Mouse (Mus musculus) cerebellum, adult 8-10 months (tissue): ENCODE data around the gene Cdc42ep4.

Source experiments
- DNase-seq: peaks from one replicate; pipeline ENCODE4 v3.0.0; 2022

The Cdc42ep4 gene

GRCm38 (mm10) chr11:113751484-113752084 is at the start of gene Cdc42ep4:
Gene Cdc42ep4 (minus strand): TSS chr11:113751881.
- DNase-seq: peak; percentile 39

GRCm38 (mm10) chr11:113800026-113800425 is 48.3 kb upstream of the Cdc42ep4 start:
- DNase-seq: no peak

GRCm38 (mm10) chr11:113799041-113799447 is 47.4 kb upstream of the Cdc42ep4 start:
- DNase-seq: no peak

GRCm38 (mm10) chr11:113798011-113798410 is 46.3 kb upstream of the Cdc42ep4 start:
- peak; percentile 93 for DNase-seq

GRCm38 (mm10) chr11:113797014-113797983 is 45.6 kb upstream of the Cdc42ep4 start:
- DNase-seq: peak; percentile 34

GRCm38 (mm10) chr11:113795846-113796245 is 44.2 kb upstream of the Cdc42ep4 start:
- DNase-seq: no peak

- no peak for DNase-seq
Measured at GRCm38 (mm10) chr11:113791357-113792215, 39.9 kb upstream of the Cdc42ep4 start.

GRCm38 (mm10) chr11:113789101-113789500 is 37.4 kb upstream of the Cdc42ep4 start:
- DNase-seq: no peak

- DNase-seq: no peak
Measured at GRCm38 (mm10) chr11:113788183-113788789, 36.6 kb upstream of the Cdc42ep4 start.

GRCm38 (mm10) chr11:113787432-113788182 is 35.9 kb upstream of the Cdc42ep4 start:
- no peak for DNase-seq

- DNase-seq: no peak
Measured at GRCm38 (mm10) chr11:113787009-113787408, 35.3 kb upstream of the Cdc42ep4 start.

GRCm38 (mm10) chr11:113786395-113786794 is 34.7 kb upstream of the Cdc42ep4 start:
- no peak for DNase-seq

- no peak for DNase-seq
Measured at GRCm38 (mm10) chr11:113785406-113786171, 33.9 kb upstream of the Cdc42ep4 start.

GRCm38 (mm10) chr11:113784656-113785396 is 33.1 kb upstream of the Cdc42ep4 start:
- DNase-seq: no peak

GRCm38 (mm10) chr11:113782496-113782895 is 30.8 kb upstream of the Cdc42ep4 start:
- DNase-seq: no peak

GRCm38 (mm10) chr11:113782006-113782405 is 30.3 kb upstream of the Cdc42ep4 start:
- DNase-seq: no peak

GRCm38 (mm10) chr11:113779680-113780041 is 28.0 kb upstream of the Cdc42ep4 start:
- no peak for DNase-seq

- no peak for DNase-seq
Measured at GRCm38 (mm10) chr11:113778733-113779679, 27.3 kb upstream of the Cdc42ep4 start.

- DNase-seq: no peak
Measured at GRCm38 (mm10) chr11:113777878-113778464, 26.3 kb upstream of the Cdc42ep4 start.
